ENCODE assay signal across 20 mouse cellular contexts in genomic region chr8:79649569-79649968, GRCm38 (mm10).
"Had no signal": no experiment of that assay in that cellular context is flagged by ENCODE, and none has a peak within 500 bp of the region (broad histone marks: within the 10 kb centered on the region; RNA-seq: fewer than 3 reads in every experiment).

No protein-coding gene starts in this region.

- H3K9me3 ChIP-seq: limb, embryonic 15.5 days; lung, embryonic 15.5 days; midbrain, embryonic 12.5 days; midbrain, embryonic 15.5 days; neural tube, embryonic 12.5 days; neural tube, embryonic 15.5 days had no signal

- H3K4me2 ChIP-seq: limb, embryonic 15.5 days; liver, embryonic 11.5 days; lung, embryonic 15.5 days; midbrain, embryonic 12.5 days; midbrain, embryonic 15.5 days; neural tube, embryonic 12.5 days; neural tube, embryonic 15.5 days had no signal

- H3K4me3 ChIP-seq: layer of hippocampus, adult 2 months; limb, embryonic 15.5 days; lung, embryonic 15.5 days; midbrain, embryonic 12.5 days; midbrain, embryonic 15.5 days; neural tube, embryonic 12.5 days; neural tube, embryonic 15.5 days had no signal

- ATAC-seq: intestine, embryonic 16.5 days; midbrain, embryonic 15.5 days had no signal

- H3K4me1 ChIP-seq: limb, embryonic 15.5 days; lung, embryonic 15.5 days; midbrain, embryonic 12.5 days; midbrain, embryonic 15.5 days; neural tube, embryonic 12.5 days; neural tube, embryonic 15.5 days had no signal

- H3K27me3 ChIP-seq: limb, embryonic 15.5 days; lung, embryonic 15.5 days; midbrain, embryonic 12.5 days; midbrain, embryonic 15.5 days; neural tube, embryonic 12.5 days; neural tube, embryonic 15.5 days had no signal

- H3K9ac ChIP-seq: limb, embryonic 15.5 days; liver, embryonic 14.5 days; liver, postnatal 0 days; lung, embryonic 15.5 days; midbrain, embryonic 12.5 days; midbrain, embryonic 15.5 days; neural tube, embryonic 12.5 days; neural tube, embryonic 15.5 days had no signal

- H3K27ac ChIP-seq: kidney, postnatal 0 days; layer of hippocampus, adult 2 months; limb, embryonic 15.5 days; liver, embryonic 14.5 days; lung, embryonic 15.5 days; macrophage; midbrain, embryonic 12.5 days; midbrain, embryonic 15.5 days; neural tube, embryonic 12.5 days; neural tube, embryonic 15.5 days; stomach, postnatal 0 days had no signal

- DNase-seq: kidney, adult 2 months; layer of hippocampus, adult 9-11 months; liver, postnatal 0 days; right cerebral cortex, adult 18-20 months; right cerebral cortex, postnatal 14 days; right cerebral cortex, postnatal 4 days; thymus, postnatal 36 days had no signal
